Mouse (Mus musculus) G1E (cell line): Measurements from ENCODE around the gene Ociad2.

Source experiments
- CTCF ChIP-seq: IDR thresholded peaks from 2 replicates; pipeline ENCODE4 v1.5.1; 2012; ENCODE audit warnings: low read depth, low read length, inconsistent platforms, mixed read lengths
- GATA1 ChIP-seq: IDR thresholded peaks from 2 replicates; pipeline ENCODE4 v1.6.1; 2012; ENCODE audit warnings: borderline replicate concordance, low read length, inconsistent platforms, mixed read lengths
- TAL1 ChIP-seq: conservative IDR thresholded peaks from 2 replicates; pipeline ENCODE4 v1.6.1; 2012; ENCODE audit warnings: low read depth, low read length, inconsistent platforms, mixed read lengths

- TF ChIP-seq CTCF = no peak
- TF ChIP-seq TAL1 = no peak
- no peak for TF ChIP-seq GATA1
Observed at GRCm38 (mm10) chr5:73295016-73295415, 45.8 kb downstream of the Ociad2 start.
